Mouse (Mus musculus) retina, adult 2 months (tissue): ENCODE data around the gene March10.

Source experiments
- DNase-seq: peaks from one replicate; pipeline ENCODE4 v3.0.0-alpha.2; 2012; ENCODE audit warnings: low read depth, low spot score

The March10 gene

GRCm38 (mm10) chr11:105466756-105467155 is 10.2 kb upstream of the March10 start:
- DNase-seq: no peak

DNA sequence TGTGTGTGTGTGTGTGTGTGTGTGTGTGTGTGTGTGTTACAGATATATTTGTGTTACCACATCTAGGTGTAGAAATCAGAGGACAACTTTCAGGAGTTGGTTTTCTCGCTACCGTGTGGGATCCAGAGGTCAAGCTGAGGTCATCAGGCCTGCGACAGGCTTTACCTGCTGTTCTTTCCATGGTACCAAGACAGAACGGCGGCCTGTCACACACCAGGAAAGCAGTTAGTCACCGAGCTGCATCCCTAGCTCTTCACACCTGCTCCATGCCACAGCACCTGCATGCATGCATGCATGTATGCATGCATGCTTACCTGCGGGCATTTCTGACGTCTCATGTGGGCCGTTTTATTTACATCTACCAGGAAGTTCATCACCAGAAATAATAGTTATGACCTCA is 9.0 kb upstream of the March10 start:
- no peak for DNase-seq

DNA sequence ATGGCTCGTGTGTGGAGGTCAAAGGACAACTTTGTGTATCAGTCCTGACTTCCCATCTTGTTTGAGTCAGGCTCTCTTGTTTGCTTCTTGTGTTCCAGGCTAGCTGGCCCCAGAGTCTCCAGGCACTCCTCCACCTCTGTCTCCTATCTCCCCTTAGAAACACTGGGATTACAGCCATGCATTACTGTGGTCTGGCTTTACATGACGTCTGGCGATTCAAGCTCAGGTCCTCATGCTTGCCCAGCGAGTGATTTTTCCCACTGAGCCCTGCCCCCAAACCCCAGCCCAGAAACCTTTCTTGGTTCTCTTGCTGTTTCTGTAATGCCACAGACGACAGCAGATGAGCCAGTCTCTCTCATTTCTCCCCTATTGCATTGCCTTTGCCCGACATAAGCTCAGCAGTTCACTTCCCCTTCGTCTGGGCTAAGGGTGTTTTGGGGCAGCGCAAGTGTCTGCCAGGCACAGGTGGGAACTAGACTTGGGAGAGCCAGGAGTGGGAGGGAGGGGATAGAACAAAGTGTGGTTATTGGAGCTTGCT is 8.0 kb upstream of the March10 start:
- no peak for DNase-seq

- no peak for DNase-seq
Measured at GRCm38 (mm10) chr11:105459900-105460299, 3.4 kb upstream of the March10 start.

DNA sequence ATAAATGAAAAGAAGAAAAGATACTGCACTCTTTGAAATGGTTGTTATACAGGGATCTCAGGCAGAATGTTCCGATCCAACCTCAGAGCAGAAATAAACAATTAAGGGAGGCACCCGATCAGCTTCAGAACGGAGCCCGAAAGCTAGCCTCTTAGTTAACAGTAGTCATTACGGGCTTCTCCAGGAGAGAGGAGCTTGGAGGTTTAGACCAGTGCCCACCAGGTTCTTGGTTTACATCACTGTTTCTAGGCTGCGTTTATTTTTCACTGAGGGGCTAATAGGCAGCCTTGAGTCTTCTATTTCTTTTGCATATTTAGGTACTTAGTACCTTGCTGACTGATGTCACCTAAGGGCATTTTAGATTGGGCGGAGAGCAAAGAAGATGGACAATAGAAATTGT is 506 bp upstream of the March10 start:
- no peak for DNase-seq

DNA sequence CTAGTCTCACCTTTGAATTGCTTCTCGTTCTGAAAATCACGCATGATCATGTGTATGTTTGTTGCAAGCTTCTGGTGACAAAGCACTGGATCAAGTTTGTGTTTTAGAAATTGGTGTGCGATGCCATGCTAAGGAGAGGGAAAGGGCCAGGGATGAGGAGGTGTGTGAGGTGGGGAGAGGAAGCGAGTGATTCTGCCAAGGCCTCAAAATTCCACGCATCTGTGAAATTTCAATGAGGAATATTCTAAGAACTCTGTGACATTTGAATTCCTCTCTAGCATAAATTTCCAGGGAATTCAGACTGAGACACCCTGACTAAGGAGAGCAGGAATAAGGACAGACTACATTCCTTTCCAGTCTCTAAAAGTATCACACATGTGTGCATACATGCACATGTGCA is 1.4 kb downstream of the March10 start:
- no peak for DNase-seq

GRCm38 (mm10) chr11:105453084-105453483 is 3.5 kb downstream of the March10 start:
- DNase-seq: no peak

GRCm38 (mm10) chr11:105452504-105452903 is 4.0 kb downstream of the March10 start:
- DNase-seq: no peak

DNA sequence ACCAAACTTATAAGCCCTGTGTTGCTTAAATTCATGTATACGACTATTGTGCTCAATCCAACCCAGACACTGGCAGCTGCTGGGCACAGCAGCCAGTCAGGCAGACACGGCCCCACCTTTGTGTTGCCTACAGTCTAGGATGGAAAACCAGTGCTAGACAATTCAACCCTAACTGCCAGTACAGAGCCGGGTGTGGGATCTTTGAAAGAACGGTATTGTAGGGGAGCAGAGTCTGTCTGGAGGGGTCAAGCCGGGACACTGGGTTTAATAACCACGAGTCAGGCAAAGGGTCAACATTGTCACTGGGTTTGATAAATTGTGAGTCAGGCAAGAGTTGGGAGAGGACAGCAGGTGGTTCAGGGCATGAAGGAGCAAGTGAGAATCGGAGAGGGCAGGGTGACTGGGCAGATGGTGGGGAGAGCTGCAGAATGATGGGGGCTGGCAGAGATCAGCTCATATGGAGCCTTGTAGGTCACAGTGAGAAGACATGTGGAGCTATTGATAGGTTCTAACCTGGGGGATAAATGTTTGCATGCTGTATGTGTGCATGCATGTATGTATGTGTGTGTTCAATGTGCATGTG is 4.9 kb downstream of the March10 start:
- DNase-seq: no peak

GRCm38 (mm10) chr11:105449581-105450315 is 6.8 kb downstream of the March10 start:
- no peak for DNase-seq

- DNase-seq: no peak
Measured at GRCm38 (mm10) chr11:105447661-105448060, 8.9 kb downstream of the March10 start.

- no peak for DNase-seq
Measured at GRCm38 (mm10) chr11:105446221-105446620, 10.3 kb downstream of the March10 start.

GRCm38 (mm10) chr11:105445741-105446140 is 10.8 kb downstream of the March10 start:
- no peak for DNase-seq

DNA sequence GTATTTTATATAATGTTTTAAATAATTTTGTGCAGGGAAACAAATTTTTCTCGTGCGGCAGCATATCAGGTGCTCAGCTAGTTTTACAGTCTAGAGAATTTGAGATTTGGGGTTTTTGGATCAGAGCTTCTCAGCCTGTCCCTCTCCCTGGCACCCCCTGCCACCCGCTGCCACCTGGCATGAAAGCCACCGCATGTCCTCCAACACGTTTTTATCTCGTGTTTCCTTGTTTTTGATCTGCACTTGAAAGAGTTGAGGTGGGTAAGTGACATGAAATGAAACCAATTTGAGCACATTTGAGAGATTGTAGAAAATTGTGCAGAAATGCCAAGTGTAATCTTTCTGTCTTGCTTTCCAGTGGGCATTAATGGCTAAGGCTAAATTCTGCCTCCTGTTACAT is 11.6 kb downstream of the March10 start:
- DNase-seq: no peak

DNA sequence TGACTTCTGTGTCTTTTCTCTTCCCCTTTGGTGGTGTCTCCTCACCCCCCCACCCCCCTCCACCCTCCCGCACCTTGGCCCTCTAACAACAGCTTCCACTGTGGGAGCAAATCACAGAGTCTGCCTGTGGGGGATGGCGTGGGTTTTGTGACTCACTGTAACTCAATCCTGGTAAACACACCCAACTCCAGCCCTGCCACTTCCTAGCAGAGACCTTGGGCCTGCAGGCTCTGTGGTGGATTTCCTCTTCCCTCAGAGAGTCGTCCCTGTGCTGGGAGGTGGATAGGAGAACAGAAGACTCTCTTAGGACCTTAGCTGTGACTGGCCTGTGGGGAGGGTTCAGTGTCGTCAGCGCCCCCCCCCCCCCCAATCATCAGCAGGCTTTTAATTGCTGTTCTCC is 13.0 kb downstream of the March10 start:
- DNase-seq: no peak

- no peak for DNase-seq
Measured at GRCm38 (mm10) chr11:105439796-105440195, 16.7 kb downstream of the March10 start.

- no peak for DNase-seq
Measured at GRCm38 (mm10) chr11:105438907-105439306, 17.6 kb downstream of the March10 start.

DNA sequence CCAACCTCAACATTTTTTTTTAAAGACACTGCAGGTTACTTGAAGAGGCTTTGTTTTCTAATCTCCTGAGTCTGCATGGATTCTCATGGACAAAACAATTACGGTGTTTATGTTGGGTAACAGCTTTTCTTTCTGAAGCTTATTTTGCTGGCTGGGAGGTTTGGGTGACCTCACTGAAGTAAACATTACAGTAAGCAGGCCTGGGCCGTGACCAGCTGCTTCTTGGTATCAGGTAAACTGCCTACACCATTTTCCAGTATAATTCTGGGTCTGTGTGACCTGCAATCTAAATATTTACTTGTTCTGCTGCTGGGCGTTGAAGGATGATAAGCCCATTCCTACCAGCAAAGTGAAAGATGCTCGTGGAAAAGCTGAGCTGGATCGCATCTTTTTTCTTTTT is 30.1 kb downstream of the March10 start:
- DNase-seq: no peak

- DNase-seq: no peak
Measured at GRCm38 (mm10) chr11:105424643-105425042, 31.9 kb downstream of the March10 start.

DNA sequence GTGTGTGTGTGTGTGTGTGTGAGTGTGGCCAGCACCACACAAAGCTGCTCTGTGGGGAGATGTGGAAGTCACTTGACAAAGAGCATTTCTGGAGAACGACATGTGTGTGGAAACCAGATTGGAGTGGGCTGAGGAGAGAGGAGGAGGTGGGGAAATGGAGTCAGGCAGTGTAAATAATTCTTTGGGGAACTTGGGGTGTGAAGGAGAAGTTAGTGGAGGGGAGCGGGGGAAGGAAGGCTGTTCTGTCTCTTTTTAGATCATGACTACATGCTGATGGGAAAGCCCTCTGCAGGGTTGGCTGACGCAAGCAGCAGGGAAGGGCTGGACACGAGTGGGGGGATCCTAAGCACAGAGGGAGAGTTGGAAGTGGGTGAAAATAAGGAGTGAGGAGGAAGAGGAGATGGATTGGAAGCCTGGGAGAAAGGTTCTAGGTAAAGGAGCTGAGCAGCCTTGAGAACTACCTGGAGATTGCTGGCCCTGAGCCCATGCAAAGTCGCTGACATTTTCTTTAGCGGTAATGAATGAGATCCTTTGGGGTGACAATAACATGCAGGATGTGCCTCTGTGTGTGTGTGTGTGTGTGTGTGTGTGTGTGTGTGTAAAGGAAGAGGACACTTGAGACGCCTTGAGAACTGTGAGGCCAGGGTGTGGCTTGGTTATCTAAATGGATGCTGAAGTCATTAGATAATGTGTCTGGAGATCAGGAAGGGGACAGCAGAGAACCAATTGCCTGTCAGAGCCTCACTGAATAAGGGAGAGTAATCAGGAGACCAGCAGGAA is 35.7 kb downstream of the March10 start:
- DNase-seq: no peak

GRCm38 (mm10) chr11:105419946-105420345 is 36.6 kb downstream of the March10 start:
- no peak for DNase-seq

DNA sequence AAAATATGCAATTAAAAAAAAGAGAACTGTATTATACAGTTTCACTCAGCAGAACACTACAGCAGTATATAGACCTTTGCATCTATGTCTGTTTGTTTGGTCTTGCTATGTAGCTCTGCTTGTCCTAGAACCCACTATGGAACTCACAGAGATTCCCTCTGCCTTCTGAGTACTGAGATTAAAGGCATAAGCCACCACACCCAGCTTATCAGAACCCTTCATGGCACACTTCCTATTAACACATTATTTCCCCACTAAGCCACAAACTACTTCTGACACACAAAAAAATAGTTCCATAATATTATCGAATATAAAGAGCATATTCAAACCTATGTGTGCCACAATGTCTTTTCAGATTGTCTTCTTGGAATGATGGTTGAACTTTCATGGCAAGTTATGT is 42.5 kb downstream of the March10 start:
- no peak for DNase-seq

GRCm38 (mm10) chr11:105409408-105409807 is 47.1 kb downstream of the March10 start:
- DNase-seq: no peak
